Mouse (Mus musculus): ENCODE results near the gene Slc26a6. TPM values are rescaled to one million over a fixed set of nuclear protein-coding genes. Genes with fewer than 3 reads are reported as not detected.

The Slc26a6 gene
- polyA plus RNA-seq, 1 experiment from 2014 or later, result 13.5 TPM

- no peaks in the 10 kb centered on the region for H3K27me3 ChIP-seq (ENCODE audit: control insufficient read depth, insufficient read depth, low read length)
- no peaks in the 10 kb centered on the region; the same call in 1 of the 2 replicates for H3K36me3 ChIP-seq (ENCODE audit: control insufficient read depth, insufficient read depth, low read length)
- H3K9me3 ChIP-seq (ENCODE audit: control insufficient read depth, low read length), result no peaks in the 10 kb centered on the region
- peak; percentile 87 for DNase-seq (ENCODE audit: low spot score)
- H3K27ac ChIP-seq (replicated peaks; ENCODE audit: low read depth, low read length), result peak overlapping the region; percentile 74
- peak overlapping the region; percentile 63 for H3K9ac ChIP-seq (ENCODE audit: low read length)
- ATAC-seq (ENCODE audit: insufficient number of reproducible peaks, low FRiP score, low TSS enrichment, low read depth), result peak; percentile 83
- WGBS, result under 1% methylated on average over 28 of the region's 28 CpGs
- peak overlapping the region; percentile 74 for H3K4me3 ChIP-seq (ENCODE audit: low read depth, low read length)
- H3K4me2 ChIP-seq (ENCODE audit: low read depth, severe bottlenecking), result peak overlapping the region; percentile 89
- peaks cover 7% of the 10 kb centered on the region; the same call in 1 of the 2 replicates for H3K4me1 ChIP-seq (ENCODE audit: control insufficient read depth, insufficient read depth, low read length)
Observed at GRCm38 (mm10) chr9:108854241-108854696, 1.2 kb downstream of the Slc26a6 start.

- Histone ChIP-seq H3K9ac (ENCODE audit: low read length) (no peak overlapping the region), H3K4me2 (ENCODE audit: low read depth, severe bottlenecking) (peak overlapping the region; percentile 89)
- WGBS, result 56% methylated on average over 5 of the region's 5 CpGs
Observed at GRCm38 (mm10) chr9:108855335-108855734, 2.3 kb downstream of the Slc26a6 start.

GRCm38 (mm10) chr9:108858792-108859527, 5.9 kb downstream of the Slc26a6 start:
- WGBS, result 78% methylated on average over 8 of the region's 8 CpGs
- ATAC-seq (ENCODE audit: insufficient number of reproducible peaks, low FRiP score, low TSS enrichment, low read depth) (no peak), DNase-seq (ENCODE audit: low spot score) (no peak)
- Histone ChIP-seq H3K36me3 (ENCODE audit: control insufficient read depth, insufficient read depth, low read length) (no peaks in the 10 kb centered on the region; the same call in 1 of the 2 replicates), H3K4me3 (ENCODE audit: low read depth, low read length) (no peak overlapping the region), H3K9me3 (ENCODE audit: control insufficient read depth, low read length) (no peaks in the 10 kb centered on the region), H3K4me1 (ENCODE audit: control insufficient read depth, insufficient read depth, low read length) (peaks cover 4% of the 10 kb centered on the region; the same call in 1 of the 2 replicates), H3K9ac (ENCODE audit: low read length) (no peak overlapping the region), H3K4me2 (ENCODE audit: low read depth, severe bottlenecking) (no peak overlapping the region), H3K27ac (replicated peaks; ENCODE audit: low read depth, low read length) (no peak overlapping the region), H3K27me3 (ENCODE audit: control insufficient read depth, insufficient read depth, low read length) (no peaks in the 10 kb centered on the region)

More at GRCm38 (mm10) chr9:108855335-108855734, 2.3 kb downstream of the Slc26a6 start:
- Histone ChIP-seq H3K36me3 (ENCODE audit: control insufficient read depth, insufficient read depth, low read length) (no peaks in the 10 kb centered on the region; the same call in 1 of the 2 replicates), H3K4me3 (ENCODE audit: low read depth, low read length) (no peak overlapping the region), H3K9me3 (ENCODE audit: control insufficient read depth, low read length) (no peaks in the 10 kb centered on the region), H3K4me1 (ENCODE audit: control insufficient read depth, insufficient read depth, low read length) (peaks cover 7% of the 10 kb centered on the region; the same call in 1 of the 2 replicates), H3K27ac (replicated peaks; ENCODE audit: low read depth, low read length) (no peak overlapping the region), H3K27me3 (ENCODE audit: control insufficient read depth, insufficient read depth, low read length) (no peaks in the 10 kb centered on the region)
- ATAC-seq (ENCODE audit: insufficient number of reproducible peaks, low FRiP score, low TSS enrichment, low read depth) (no peak), DNase-seq (ENCODE audit: low spot score) (no peak)

GRCm38 (mm10) chr9:108912308-108912707, 59.2 kb downstream of the Slc26a6 start:
- Histone ChIP-seq H3K27me3 (ENCODE audit: control insufficient read depth, insufficient read depth, low read length) (no peaks in the 10 kb centered on the region), H3K36me3 (ENCODE audit: control insufficient read depth, insufficient read depth, low read length) (no peaks in the 10 kb centered on the region), H3K4me3 (ENCODE audit: low read depth, low read length) (no peak overlapping the region), H3K4me1 (ENCODE audit: control insufficient read depth, insufficient read depth, low read length) (no peaks in the 10 kb centered on the region), H3K4me2 (ENCODE audit: low read depth, severe bottlenecking) (no peak overlapping the region), H3K9me3 (ENCODE audit: control insufficient read depth, low read length) (no peaks in the 10 kb centered on the region), H3K9ac (ENCODE audit: low read length) (no peak overlapping the region), H3K27ac (replicated peaks; ENCODE audit: low read depth, low read length) (no peak overlapping the region)
- WGBS, result 71% methylated on average over 6 of the region's 6 CpGs
- DNase-seq (ENCODE audit: low spot score) (no peak), ATAC-seq (ENCODE audit: insufficient number of reproducible peaks, low FRiP score, low TSS enrichment, low read depth) (no peak)

- Histone ChIP-seq H3K4me2 (ENCODE audit: low read depth, severe bottlenecking) (no peak overlapping the region), H3K4me3 (ENCODE audit: low read depth, low read length) (no peak overlapping the region), H3K36me3 (ENCODE audit: control insufficient read depth, insufficient read depth, low read length) (no peaks in the 10 kb centered on the region), H3K9me3 (ENCODE audit: control insufficient read depth, low read length) (no peaks in the 10 kb centered on the region), H3K9ac (ENCODE audit: low read length) (no peak overlapping the region), H3K4me1 (ENCODE audit: control insufficient read depth, insufficient read depth, low read length) (no peaks in the 10 kb centered on the region), H3K27me3 (ENCODE audit: control insufficient read depth, insufficient read depth, low read length) (no peaks in the 10 kb centered on the region), H3K27ac (replicated peaks; ENCODE audit: low read depth, low read length) (no peak overlapping the region)
- ATAC-seq (ENCODE audit: insufficient number of reproducible peaks, low FRiP score, low TSS enrichment, low read depth) (no peak), DNase-seq (ENCODE audit: low spot score) (no peak)
- WGBS, result 92% methylated on average over 7 of the region's 7 CpGs
Observed at GRCm38 (mm10) chr9:108913161-108913560, 60.1 kb downstream of the Slc26a6 start.

- H3K27ac ChIP-seq (replicated peaks; ENCODE audit: low read depth, low read length), result no peak overlapping the region
- no peaks in the 10 kb centered on the region for H3K4me1 ChIP-seq (ENCODE audit: control insufficient read depth, insufficient read depth, low read length)
- no peaks in the 10 kb centered on the region for H3K27me3 ChIP-seq (ENCODE audit: control insufficient read depth, insufficient read depth, low read length)
- WGBS, result 82% methylated on average over 10 of the region's 10 CpGs
- H3K9ac ChIP-seq (ENCODE audit: low read length), result no peak overlapping the region
- ATAC-seq (ENCODE audit: insufficient number of reproducible peaks, low FRiP score, low TSS enrichment, low read depth) (no peak), DNase-seq (ENCODE audit: low spot score) (no peak)
- H3K4me3 ChIP-seq (ENCODE audit: low read depth, low read length), result no peak overlapping the region
- H3K4me2 ChIP-seq (ENCODE audit: low read depth, severe bottlenecking), result no peak overlapping the region
- H3K36me3 ChIP-seq (ENCODE audit: control insufficient read depth, insufficient read depth, low read length), result no peaks in the 10 kb centered on the region
- H3K9me3 ChIP-seq (ENCODE audit: control insufficient read depth, low read length), result no peaks in the 10 kb centered on the region
Observed at GRCm38 (mm10) chr9:108913621-108914020, 60.5 kb downstream of the Slc26a6 start.

- no peak within 1 kb of the TSS for H3K4me3 ChIP-seq (ENCODE audit: low read depth, low read length)
- no peak within 1 kb of the TSS; the same call in 1 of the 2 replicates for H3K9ac ChIP-seq (ENCODE audit: low read length)
- no peak within 1 kb of the TSS for H3K4me2 ChIP-seq (ENCODE audit: low read depth, severe bottlenecking)
- no peaks in the 10 kb centered on the region for H3K27me3 ChIP-seq (ENCODE audit: control insufficient read depth, insufficient read depth, low read length)
- H3K36me3 ChIP-seq (ENCODE audit: control insufficient read depth, insufficient read depth, low read length), result no peaks in the 10 kb centered on the region
- H3K4me1 ChIP-seq (ENCODE audit: control insufficient read depth, insufficient read depth, low read length), result no peaks in the 10 kb centered on the region
- H3K9me3 ChIP-seq (ENCODE audit: control insufficient read depth, low read length), result no peaks in the 10 kb centered on the region
- no peak for ATAC-seq (ENCODE audit: insufficient number of reproducible peaks, low FRiP score, low TSS enrichment, low read depth)
- WGBS, result 84% methylated on average over 6 of the region's 6 CpGs
- H3K27ac ChIP-seq (replicated peaks; ENCODE audit: low read depth, low read length), result no peak within 1 kb of the TSS
- no peak for DNase-seq (ENCODE audit: low spot score)
Observed at GRCm38 (mm10) chr9:108914491-108914890, 61.4 kb downstream of the Slc26a6 start, which contains the start of gene Tmem89. Tmem89 (plus strand) TSS chr9:108914619.

GRCm38 (mm10) chr9:108925897-108926296, 72.8 kb downstream of the Slc26a6 start:
- WGBS, result 56% methylated on average over 8 of the region's 8 CpGs
- H3K27ac ChIP-seq (replicated peaks; ENCODE audit: low read depth, low read length), result no peak overlapping the region
- H3K4me1 ChIP-seq (ENCODE audit: control insufficient read depth, insufficient read depth, low read length), result no peaks in the 10 kb centered on the region

More at GRCm38 (mm10) chr9:108925897-108926296, 72.8 kb downstream of the Slc26a6 start:
- H3K9me3 ChIP-seq (ENCODE audit: control insufficient read depth, low read length), result no peaks in the 10 kb centered on the region
- H3K27me3 ChIP-seq (ENCODE audit: control insufficient read depth, insufficient read depth, low read length), result no peaks in the 10 kb centered on the region
- no peak overlapping the region for H3K4me3 ChIP-seq (ENCODE audit: low read depth, low read length)
- DNase-seq (ENCODE audit: low spot score) (no peak), ATAC-seq (ENCODE audit: insufficient number of reproducible peaks, low FRiP score, low TSS enrichment, low read depth) (no peak)
- no peaks in the 10 kb centered on the region for H3K36me3 ChIP-seq (ENCODE audit: control insufficient read depth, insufficient read depth, low read length)
- no peak overlapping the region for H3K4me2 ChIP-seq (ENCODE audit: low read depth, severe bottlenecking)
- H3K9ac ChIP-seq (ENCODE audit: low read length), result no peak overlapping the region
